Mouse (Mus musculus) kidney, adult 2 months (tissue): ENCODE data around the gene Ubac2. TPM values are rescaled to one million over a fixed set of nuclear protein-coding genes. Genes with fewer than 3 reads are reported as not detected.

Source experiments
- DNase-seq: peaks from one replicate; pipeline ENCODE4 v3.0.0; 2021
- H3K27ac ChIP-seq: fragments of 200-500 bp; 2 replicates; pipeline ENCODE4 v1.5.1; 2012; ENCODE audit warnings: low read depth, low read length, control low read depth, inconsistent platforms; ENCODE audit not compliant: insufficient read depth
- H3K27me3 ChIP-seq: fragments of 200-500 bp; replicated peaks from 2 replicates; pipeline ENCODE4 v1.6.1; 2012; ENCODE audit warnings: mild to moderate bottlenecking, moderate library complexity, low read length, inconsistent platforms; ENCODE audit not compliant: control insufficient read depth, insufficient read depth
- H3K36me3 ChIP-seq: fragments of 200-500 bp; 2 replicates; pipeline ENCODE4 v1.6.1; 2012; ENCODE audit warnings: mild to moderate bottlenecking, moderate library complexity, low read length, inconsistent platforms; ENCODE audit not compliant: control insufficient read depth, insufficient read depth
- H3K4me1 ChIP-seq: fragments of 200-500 bp; 2 replicates; pipeline ENCODE4 v1.6.1; 2011; ENCODE audit warnings: low read length; ENCODE audit not compliant: control insufficient read depth, insufficient read depth
- H3K4me3 ChIP-seq: fragments of 200-500 bp; 2 replicates; pipeline ENCODE4 v1.5.1; 2011; ENCODE audit warnings: mild to moderate bottlenecking, low read depth, low read length, control low read depth; ENCODE audit not compliant: insufficient read depth
- CTCF ChIP-seq: fragments of 200-500 bp; conservative IDR thresholded peaks from 2 replicates; pipeline ENCODE4 v1.5.1; 2011; ENCODE audit warnings: low read depth, mild to moderate bottlenecking, control low read depth, low read length, moderate library complexity, mixed read lengths; ENCODE audit not compliant: insufficient read depth, insufficient read length
- POLR2A ChIP-seq: fragments of 200-500 bp; IDR thresholded peaks from one replicate; pipeline ENCODE4 v1.6.1; 2011; ENCODE audit warnings: low read depth, low read length, control low read depth
- WGBS: fragments of 180-500 bp; shearing (Covaris S2); methylation state at CpG from one replicate; pipeline ENCODE4 v1.1.7; 2018; 5-methylcytosine and 5-hydroxymethylcytosine counted together
- polyA plus RNA-seq: library from polyadenylated mRNA; depleted of rRNA; stranded (reverse); fragments of >200 nt; gene quantifications from 2 replicates; pipeline ENCODE4 v1.2.3, GENCODE M21; 2012

Gene Ubac2
- polyA plus RNA-seq, 1 experiment: 69.3 TPM

GRCm38 (mm10) chr14:121994846-121995556 lies 116.6 kb downstream of the Ubac2 start:
- TF ChIP-seq POLR2A (no peak), CTCF (no peak)
- Histone ChIP-seq H3K4me3 (no peak overlapping the region), H3K4me1 (peaks cover 2% of the 10 kb centered on the region; the same call in 1 of the 2 replicates), H3K27ac (no peak overlapping the region), H3K27me3 (no peaks in the 10 kb centered on the region), H3K36me3 (no peaks in the 10 kb centered on the region)
- DNase-seq: no peak
- 94% methylated on average over 7 of the region's 7 CpGs for WGBS

DNA sequence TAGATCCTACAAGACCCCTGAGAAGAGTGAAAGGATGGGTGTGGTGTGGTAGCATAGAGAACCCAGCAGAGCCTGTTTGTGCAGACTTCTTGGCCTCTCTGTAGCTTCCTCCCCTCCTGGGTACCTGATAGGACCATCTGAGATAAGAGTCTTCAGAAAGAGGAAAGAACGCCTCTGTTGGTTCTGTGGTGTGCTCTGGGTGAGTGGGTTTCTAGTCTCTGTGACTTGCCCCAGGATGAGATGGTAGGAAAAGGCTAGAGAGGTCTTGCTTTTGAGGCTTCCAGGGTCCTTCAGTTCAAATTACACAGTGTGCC lies 117.1 kb downstream of the Ubac2 start:
- Histone ChIP-seq H3K27me3 (no peaks in the 10 kb centered on the region), H3K4me3 (no peak overlapping the region), H3K27ac (no peak overlapping the region), H3K4me1 (peaks cover 3% of the 10 kb centered on the region; the same call in 1 of the 2 replicates), H3K36me3 (no peaks in the 10 kb centered on the region)
- TF ChIP-seq CTCF (no peak), POLR2A (no peak)
- 83% methylated on average over 1 of the region's 1 CpGs for WGBS
- no peak for DNase-seq

DNA sequence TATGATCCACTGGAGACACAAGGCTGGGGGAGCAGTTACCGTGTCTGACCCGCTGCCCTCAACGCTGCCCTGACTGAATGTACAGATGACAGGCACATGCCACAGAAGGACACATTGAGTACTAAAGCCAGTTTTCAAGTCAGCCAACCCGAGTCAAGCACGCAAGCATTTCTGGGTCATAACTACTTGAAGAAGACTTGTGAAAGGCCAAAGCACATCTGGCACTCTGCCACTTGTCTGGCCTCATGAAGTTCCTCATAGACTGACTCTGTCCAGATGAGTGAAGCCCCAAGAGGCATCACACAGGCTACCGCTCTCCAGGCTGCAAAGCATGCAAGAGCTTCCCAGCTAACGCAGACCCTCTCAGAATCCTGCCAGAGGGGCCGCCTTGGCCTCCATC lies 118.4 kb downstream of the Ubac2 start:
- TF ChIP-seq POLR2A (no peak), CTCF (no peak)
- WGBS: 65% methylated on average over 8 of the region's 8 CpGs
- H3K27me3 ChIP-seq: no peaks in the 10 kb centered on the region
- no peaks in the 10 kb centered on the region for H3K36me3 ChIP-seq
- H3K27ac ChIP-seq: no peak overlapping the region
- peaks cover 3% of the 10 kb centered on the region; the same call in 1 of the 2 replicates for H3K4me1 ChIP-seq
- peak; percentile 90 for DNase-seq
- H3K4me3 ChIP-seq: no peak overlapping the region

DNA sequence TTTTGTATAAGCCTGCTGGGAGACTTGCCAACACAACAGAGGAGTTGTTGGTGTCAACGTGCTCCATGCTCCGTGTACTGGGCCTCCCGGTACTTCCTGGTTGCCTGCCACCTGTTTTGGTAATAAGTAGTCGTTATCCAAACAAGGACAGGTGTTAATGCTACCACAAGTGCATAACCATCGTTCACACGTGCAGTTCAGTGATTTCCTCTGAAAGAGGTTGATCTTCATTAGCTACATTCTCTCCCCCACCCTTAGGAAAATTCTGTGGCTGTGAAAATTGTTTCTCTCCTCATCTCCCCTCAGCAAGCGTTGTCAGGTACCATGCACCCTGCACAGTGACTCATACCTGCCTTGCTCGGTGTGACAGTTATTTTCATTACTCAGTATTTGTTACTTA lies 121.0 kb downstream of the Ubac2 start:
- no peaks in the 10 kb centered on the region for H3K36me3 ChIP-seq
- H3K4me3 ChIP-seq: no peak overlapping the region
- no peaks in the 10 kb centered on the region for H3K27me3 ChIP-seq
- H3K27ac ChIP-seq: no peak overlapping the region
- peak; percentile 27 for DNase-seq
- peaks cover 3% of the 10 kb centered on the region; the same call in 1 of the 2 replicates for H3K4me1 ChIP-seq
- no peak for TF ChIP-seq CTCF
- no peak for TF ChIP-seq POLR2A
- 59% methylated on average over 8 of the region's 8 CpGs for WGBS

- no peaks in the 10 kb centered on the region for H3K27me3 ChIP-seq
- no peak overlapping the region for H3K4me3 ChIP-seq
- peak; percentile 37 for DNase-seq
- 69% methylated on average over 17 of the region's 17 CpGs for WGBS
- no peaks in the 10 kb centered on the region for H3K36me3 ChIP-seq
- TF ChIP-seq POLR2A (no peak), CTCF (no peak)
- H3K4me1 ChIP-seq: peaks cover 3% of the 10 kb centered on the region; the same call in 1 of the 2 replicates
- 0 out of 2 replicates have a peak overlapping the region, but pooled peaks have one; percentile 30 for H3K27ac ChIP-seq
Observed at GRCm38 (mm10) chr14:122000346-122001105, 122.1 kb downstream of the Ubac2 start.

DNA sequence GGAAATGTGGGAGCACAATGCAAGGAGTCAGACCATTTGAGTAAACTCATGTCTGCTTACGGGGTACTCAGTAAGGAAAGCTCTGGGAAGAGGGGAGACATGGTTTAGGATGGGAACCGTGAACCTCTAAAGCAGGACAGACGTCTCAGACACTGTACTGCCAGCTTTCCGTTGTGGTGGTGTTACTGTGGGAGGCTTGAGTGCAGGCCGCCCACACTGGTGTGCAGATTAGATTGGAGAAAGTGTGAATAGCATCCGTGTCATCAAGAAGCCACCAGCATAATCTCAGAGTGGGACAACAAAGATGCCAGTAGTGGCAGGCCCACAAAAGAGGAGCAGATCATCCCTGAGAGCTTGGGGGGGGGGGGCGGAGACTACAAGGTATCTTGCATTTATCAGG lies 123.8 kb downstream of the Ubac2 start:
- TF ChIP-seq CTCF (no peak), POLR2A (no peak)
- H3K27ac ChIP-seq: no peak overlapping the region
- 98% methylated on average over 7 of the region's 7 CpGs for WGBS
- no peaks in the 10 kb centered on the region for H3K27me3 ChIP-seq
- DNase-seq: no peak
- H3K36me3 ChIP-seq: no peaks in the 10 kb centered on the region
- peaks cover 3% of the 10 kb centered on the region; the same call in 1 of the 2 replicates for H3K4me1 ChIP-seq
- no peak overlapping the region for H3K4me3 ChIP-seq

DNA sequence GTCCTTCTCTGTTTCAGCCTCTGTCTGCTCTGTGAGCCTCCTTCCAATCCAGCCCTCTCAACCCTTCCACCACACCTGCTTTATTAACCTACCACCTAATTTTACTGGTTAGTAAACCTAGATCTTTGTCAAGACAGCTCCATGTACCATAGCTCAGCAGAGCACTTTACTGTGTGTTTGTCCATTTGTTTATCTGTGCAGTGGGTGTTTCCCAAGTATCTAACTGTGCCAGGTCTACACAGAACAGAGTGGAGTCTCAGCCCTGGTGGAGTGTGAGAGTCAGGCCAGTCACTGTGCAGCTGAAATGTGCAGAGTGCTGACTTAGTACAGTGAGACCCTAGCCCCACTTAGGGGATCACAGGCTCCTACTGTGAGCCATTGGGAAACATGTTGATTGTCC lies 125.4 kb downstream of the Ubac2 start:
- peaks cover 3% of the 10 kb centered on the region; the same call in 1 of the 2 replicates for H3K4me1 ChIP-seq
- H3K27ac ChIP-seq: no peak overlapping the region
- TF ChIP-seq CTCF: no peak
- no peak for TF ChIP-seq POLR2A
- no peak for DNase-seq
- H3K27me3 ChIP-seq: no peaks in the 10 kb centered on the region
- H3K4me3 ChIP-seq: no peak overlapping the region
- H3K36me3 ChIP-seq: no peaks in the 10 kb centered on the region
